Mouse (Mus musculus): Measurements from ENCODE around the gene Egf.

GRCm38 (mm10) chr3:129675923-129676322 lies 79.2 kb downstream of the Egf start:
- TF ChIP-seq CTCF (IDR thresholded peaks at IDR 0.05) (no peak), EP300 (IDR thresholded peaks at IDR 0.05; ENCODE audit: insufficient read depth, low read depth, low read length) (no peak)

All from heart, adult 2 months (tissue).